Mouse (Mus musculus): Measurements from ENCODE around the gene Nsmce3.
A peak's percentile ranks its signal among the peaks of the same experiment; 100 is the strongest.

Nsmce3 gene

GRCm38 (mm10) chr7:64862978-64863377, 9.8 kb downstream of the Nsmce3 start:
- no peak for DNase-seq (ENCODE audit: low spot score)

DNA sequence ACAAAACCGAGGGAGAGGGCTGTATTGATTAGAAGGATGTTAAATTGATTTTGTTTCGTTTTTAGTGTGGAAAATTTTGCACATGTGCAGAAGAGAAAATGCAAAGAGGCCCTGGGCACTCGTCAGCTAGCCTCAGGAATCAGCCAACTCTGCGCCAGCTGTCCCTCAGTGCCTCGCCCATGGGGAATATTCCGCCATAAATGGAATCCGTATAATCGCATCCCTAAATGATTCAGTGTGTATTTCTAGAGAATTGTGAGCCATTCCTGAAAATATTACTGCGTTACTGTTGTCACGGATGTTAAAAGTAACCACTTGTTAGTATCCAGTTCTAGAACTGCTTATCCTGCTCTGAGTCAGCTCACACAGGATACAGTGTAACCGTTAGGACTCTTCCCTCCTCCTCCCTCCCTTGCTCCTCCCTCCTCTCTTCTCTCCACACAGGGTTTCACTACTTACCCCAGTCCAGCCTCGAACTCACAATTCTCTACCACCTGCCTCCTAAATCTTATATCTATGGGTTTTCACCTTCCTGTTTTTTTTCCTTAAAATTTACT, 16.2 kb downstream of the Nsmce3 start:
- DNase-seq (ENCODE audit: low spot score) = peak; percentile 12

- DNase-seq (ENCODE audit: low spot score) = no peak
Observed at GRCm38 (mm10) chr7:64855976-64856375, 16.8 kb downstream of the Nsmce3 start.

- no peak for DNase-seq (ENCODE audit: low spot score)
Observed at GRCm38 (mm10) chr7:64855389-64855927, 17.3 kb downstream of the Nsmce3 start.

DNA sequence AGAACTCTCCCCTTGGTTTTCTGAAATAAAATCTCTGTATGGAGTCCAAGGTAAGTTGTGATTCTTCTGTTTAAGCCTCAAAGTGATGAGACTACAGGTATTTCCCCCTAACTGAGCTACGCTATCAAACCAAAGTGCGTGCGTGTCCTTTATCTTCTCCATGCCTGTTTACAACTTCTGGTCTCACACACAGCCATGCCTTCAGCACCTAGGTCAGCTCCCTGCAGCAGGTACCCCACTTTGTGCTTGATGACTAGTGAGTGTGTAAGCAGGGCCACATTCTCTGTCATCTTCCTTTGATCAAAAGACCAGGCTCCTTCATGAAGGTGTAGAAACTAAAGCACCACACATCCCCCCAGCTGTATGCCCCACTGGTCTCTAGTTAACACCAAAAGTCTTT, 22.0 kb downstream of the Nsmce3 start:
- DNase-seq (ENCODE audit: low spot score) = peak; percentile 24

DNA sequence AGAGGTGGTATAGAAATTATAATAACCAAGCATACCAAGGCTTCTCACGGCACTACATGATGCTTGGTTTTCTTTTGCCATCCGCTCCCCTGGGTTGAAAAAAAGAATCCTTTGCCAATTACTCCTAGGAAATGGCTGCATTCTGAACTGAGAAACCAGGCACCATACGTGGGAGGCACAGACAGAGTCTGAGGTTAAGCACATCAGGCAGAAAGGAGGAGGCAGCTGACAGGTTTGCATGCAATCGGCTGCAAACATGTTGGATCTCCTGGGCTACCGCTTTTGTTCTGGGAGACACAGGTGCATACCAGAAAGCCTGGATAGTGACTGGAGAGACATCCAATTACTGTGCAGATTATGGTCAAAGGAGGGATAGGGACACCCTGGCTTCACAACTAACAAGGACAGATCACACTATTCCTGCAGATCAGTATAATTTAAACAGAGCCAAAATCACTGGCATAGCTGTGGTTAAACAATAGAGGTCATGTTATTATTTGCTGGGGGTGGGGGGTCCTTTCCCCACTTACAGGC, 25.4 kb downstream of the Nsmce3 start:
- DNase-seq (ENCODE audit: low spot score) = no peak

DNA sequence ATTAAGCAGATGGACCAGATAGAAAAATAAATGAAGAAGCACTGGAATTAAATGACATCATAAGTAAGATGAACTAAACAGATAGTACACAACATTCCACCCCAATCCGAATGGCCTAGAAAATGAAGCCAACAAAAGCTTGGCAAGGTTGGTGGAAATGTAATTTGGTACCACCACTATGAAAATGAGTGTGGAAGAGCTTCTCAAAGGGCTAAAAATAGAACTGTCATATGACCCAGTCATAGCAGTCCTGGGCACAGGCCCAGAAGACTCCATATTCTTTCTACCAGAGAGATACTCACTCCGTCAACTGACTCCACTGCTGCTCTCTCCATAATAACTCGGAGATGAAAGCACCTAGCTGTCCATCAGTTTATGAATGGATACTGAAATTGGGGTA, 26.7 kb downstream of the Nsmce3 start:
- DNase-seq (ENCODE audit: low spot score) = no peak

DNA sequence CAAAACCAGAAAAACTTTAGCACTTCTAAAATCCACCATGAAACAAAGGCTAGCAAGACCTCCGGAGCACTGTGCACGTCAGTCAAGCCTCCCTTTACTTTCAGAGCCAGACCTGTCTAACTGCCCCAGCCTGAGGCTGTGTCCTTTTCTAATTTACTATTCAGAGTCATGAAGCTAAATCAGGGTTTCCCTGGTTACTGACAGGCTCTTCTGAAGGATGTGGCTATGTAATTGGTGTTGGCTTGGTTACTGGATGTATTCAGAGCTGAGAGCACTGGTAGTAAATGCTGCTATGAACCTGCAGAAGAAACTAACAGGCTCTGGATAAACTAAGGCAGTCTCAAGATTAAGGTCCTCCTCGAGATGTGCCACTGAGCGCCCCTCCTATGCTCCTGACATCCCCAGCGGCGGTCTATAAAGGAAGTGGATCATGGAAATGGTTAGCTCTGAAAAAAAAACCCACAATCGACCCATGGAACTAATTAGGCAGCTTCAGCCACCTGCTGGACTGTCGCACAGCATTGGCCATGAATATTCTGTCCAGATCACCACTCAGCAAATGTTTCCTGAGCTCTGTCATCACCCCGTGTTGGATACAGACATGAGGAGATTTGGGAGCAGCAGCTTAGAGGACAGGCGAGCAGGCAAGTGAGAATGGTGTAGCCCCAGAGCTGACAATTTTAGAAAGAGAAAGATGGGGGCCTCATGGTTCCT, 31.7 kb downstream of the Nsmce3 start:
- no peak for DNase-seq (ENCODE audit: low spot score)

GRCm38 (mm10) chr7:64840576-64840895, 32.3 kb downstream of the Nsmce3 start:
- no peak for DNase-seq (ENCODE audit: low spot score)

DNA sequence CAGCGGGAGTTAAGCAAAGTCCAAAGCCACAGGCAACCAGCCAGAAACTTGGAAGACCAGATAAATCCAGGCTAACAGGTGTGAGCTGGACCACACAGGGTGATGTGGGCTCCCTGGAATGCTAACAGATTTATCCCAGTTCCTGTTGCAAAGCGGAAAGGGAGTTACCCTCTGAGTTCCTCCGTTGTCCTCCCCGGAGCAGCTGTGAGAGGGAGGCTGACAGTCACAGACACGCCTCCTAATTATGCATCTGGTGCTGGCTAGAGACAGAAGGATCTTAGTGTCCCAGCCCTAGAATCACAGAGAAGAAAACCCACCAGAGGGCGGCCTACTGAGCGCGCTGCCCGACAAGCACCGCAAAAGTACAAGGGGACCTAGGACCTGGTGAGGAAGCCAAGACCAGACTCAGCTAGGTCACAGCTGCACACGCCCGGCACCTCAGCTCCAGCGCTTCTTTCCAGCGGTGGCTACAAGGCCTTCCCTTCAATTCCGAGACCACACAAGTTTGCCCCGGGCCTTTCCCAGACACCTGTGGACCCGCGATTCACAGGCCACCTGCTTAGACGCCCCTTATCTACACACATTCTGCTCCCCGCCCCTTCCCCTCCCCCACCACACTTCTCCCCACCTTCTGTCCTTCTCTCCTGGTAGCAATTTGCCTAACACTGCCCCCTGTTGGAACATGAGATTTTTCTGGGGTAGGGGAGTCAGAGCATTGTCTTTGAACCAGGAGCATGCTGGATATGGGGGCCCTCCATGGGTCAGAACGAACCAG, 32.8 kb downstream of the Nsmce3 start:
- peak; percentile 79 for DNase-seq (ENCODE audit: low spot score)

GRCm38 (mm10) chr7:64839281-64839680, 33.5 kb downstream of the Nsmce3 start:
- DNase-seq (ENCODE audit: low spot score) = no peak

DNA sequence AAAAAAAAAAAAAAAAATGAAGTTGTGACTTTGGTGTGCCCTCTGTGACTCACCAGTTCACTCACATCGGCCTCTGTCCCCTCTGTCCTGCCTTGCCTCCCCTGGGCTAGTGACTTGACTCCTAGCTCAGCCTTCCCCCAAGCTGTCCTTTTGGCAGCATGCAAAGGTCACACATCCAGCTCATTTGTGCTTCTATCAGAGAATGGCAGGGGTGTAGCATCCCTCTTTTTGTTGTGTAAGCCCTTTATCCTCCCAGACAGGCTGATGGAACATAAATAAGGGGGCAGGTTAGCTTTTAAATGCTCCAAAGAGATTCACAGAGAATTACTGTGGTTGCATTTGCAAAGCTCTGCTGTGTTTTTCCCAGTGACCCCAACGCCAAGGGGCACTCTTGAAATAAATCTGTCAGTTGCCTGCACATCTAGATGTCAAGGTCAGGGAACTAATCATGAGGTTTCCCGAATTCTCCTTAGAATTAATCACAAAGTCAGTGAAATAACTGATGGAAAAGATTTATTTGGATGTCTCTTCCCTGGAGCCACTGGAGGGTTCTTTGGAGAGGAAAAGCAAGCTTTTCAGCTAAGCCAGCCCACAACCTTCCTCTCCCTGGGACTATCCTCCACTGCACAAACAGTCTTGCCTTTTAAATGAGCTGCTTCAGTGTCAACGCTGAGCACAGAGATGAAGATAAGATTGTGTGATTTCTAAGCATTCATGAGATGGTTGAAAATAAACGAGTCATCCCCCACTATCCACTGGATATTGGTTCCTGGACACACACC, 42.4 kb downstream of the Nsmce3 start:
- DNase-seq (ENCODE audit: low spot score) = no peak

- no peak for DNase-seq (ENCODE audit: low spot score)
Observed at GRCm38 (mm10) chr7:64821081-64821480, 51.7 kb downstream of the Nsmce3 start.

DNA sequence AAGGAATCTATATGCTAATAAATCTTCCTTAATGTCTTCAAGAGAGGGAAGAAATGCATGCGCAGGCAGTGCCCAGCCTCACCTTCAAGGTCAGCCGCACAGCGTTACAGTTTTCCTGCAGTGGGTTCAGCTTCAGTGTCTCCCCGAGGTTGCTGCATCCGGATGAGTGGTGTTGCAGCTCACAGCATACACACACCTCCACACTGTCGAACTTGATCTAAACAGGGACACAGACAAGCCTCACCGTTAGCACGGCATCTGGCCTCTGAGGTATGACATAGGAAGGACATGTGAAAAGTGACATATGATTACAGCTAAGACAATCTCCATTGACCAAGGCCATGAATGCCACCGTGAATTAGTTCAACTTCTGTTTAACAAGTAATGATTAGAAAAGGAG, 53.1 kb downstream of the Nsmce3 start:
- DNase-seq (ENCODE audit: low spot score) = no peak
